Mouse (Mus musculus): ENCODE results near the gene Ccdc57.
"Not testable (repeated sequence)": the region's sequence is repeated elsewhere in the genome, so short reads cannot be mapped to it uniquely, and the experiment has no call there.

Gene Ccdc57

GRCm38 (mm10) chr11:120851582-120851981 lies 81.1 kb downstream of the Ccdc57 start:
- DNase-seq (ENCODE audit: low read depth): peak; percentile 45

- DNase-seq (ENCODE audit: low read depth): peak; percentile 17
These were observed 81.5 kb downstream of the Ccdc57 start for GRCm38 (mm10) chr11:120851132-120851531.

GRCm38 (mm10) chr11:120850331-120851030 lies 82.2 kb downstream of the Ccdc57 start:
- DNase-seq (ENCODE audit: low read depth): peak; percentile 59

GRCm38 (mm10) chr11:120846725-120847475 lies 85.8 kb downstream of the Ccdc57 start:
- no peak for DNase-seq (ENCODE audit: low read depth)

- no peak for DNase-seq (ENCODE audit: low read depth)
These were observed 88.3 kb downstream of the Ccdc57 start for GRCm38 (mm10) chr11:120844329-120844728.

GRCm38 (mm10) chr11:120833555-120834280 lies 99.0 kb downstream of the Ccdc57 start:
- no peak for DNase-seq (ENCODE audit: low read depth)

GRCm38 (mm10) chr11:120832962-120833361 lies 99.7 kb downstream of the Ccdc57 start:
- not testable (repeated sequence) for DNase-seq (ENCODE audit: low read depth)

GRCm38 (mm10) chr11:120831659-120832440 lies 100.8 kb downstream of the Ccdc57 start:
- DNase-seq (ENCODE audit: low read depth): no peak

- DNase-seq (ENCODE audit: low read depth): no peak
These were observed 102.0 kb downstream of the Ccdc57 start for GRCm38 (mm10) chr11:120830686-120831085.

- no peak for DNase-seq (ENCODE audit: low read depth)
These were observed 102.7 kb downstream of the Ccdc57 start for GRCm38 (mm10) chr11:120829757-120830532.

GRCm38 (mm10) chr11:120828416-120828815 lies 104.3 kb downstream of the Ccdc57 start:
- no peak for DNase-seq (ENCODE audit: low read depth)

GRCm38 (mm10) chr11:120826016-120826953 lies 106.4 kb downstream of the Ccdc57 start:
- DNase-seq (ENCODE audit: low read depth): no peak

GRCm38 (mm10) chr11:120825289-120825863 lies 107.3 kb downstream of the Ccdc57 start:
- peak; percentile 55 for DNase-seq (ENCODE audit: low read depth)

- no peak for DNase-seq (ENCODE audit: low read depth)
These were observed 107.8 kb downstream of the Ccdc57 start for GRCm38 (mm10) chr11:120824787-120825288.

- peak; percentile 96 for DNase-seq (ENCODE audit: low read depth)
These were observed 108.5 kb downstream of the Ccdc57 start, which contains the start of gene Fasn for GRCm38 (mm10) chr11:120823956-120824786. Gene Fasn (minus strand): TSS chr11:120824547.

GRCm38 (mm10) chr11:120823551-120823947 lies 109.1 kb downstream of the Ccdc57 start:
- DNase-seq (ENCODE audit: low read depth): no peak

GRCm38 (mm10) chr11:120822831-120823550 lies 109.7 kb downstream of the Ccdc57 start:
- peak; percentile 53 for DNase-seq (ENCODE audit: low read depth)

GRCm38 (mm10) chr11:120822321-120822720 lies 110.4 kb downstream of the Ccdc57 start:
- DNase-seq (ENCODE audit: low read depth): peak; percentile 15

Data from induced T-regulatory cell, adult 2 months (primary cell).